Mouse (Mus musculus) 3134 (cell line): ENCODE results near the gene Cdh13.
A peak's percentile ranks its signal among the peaks of the same experiment; 100 is the strongest.

Experiments used
- DNase-seq: peaks from one replicate; pipeline ENCODE4 v3.0.0-alpha.2; 2011; ENCODE audit warnings: low spot score; ENCODE audit not compliant: insufficient read length; ENCODE audit errors: extremely low read depth

Gene Cdh13

DNA sequence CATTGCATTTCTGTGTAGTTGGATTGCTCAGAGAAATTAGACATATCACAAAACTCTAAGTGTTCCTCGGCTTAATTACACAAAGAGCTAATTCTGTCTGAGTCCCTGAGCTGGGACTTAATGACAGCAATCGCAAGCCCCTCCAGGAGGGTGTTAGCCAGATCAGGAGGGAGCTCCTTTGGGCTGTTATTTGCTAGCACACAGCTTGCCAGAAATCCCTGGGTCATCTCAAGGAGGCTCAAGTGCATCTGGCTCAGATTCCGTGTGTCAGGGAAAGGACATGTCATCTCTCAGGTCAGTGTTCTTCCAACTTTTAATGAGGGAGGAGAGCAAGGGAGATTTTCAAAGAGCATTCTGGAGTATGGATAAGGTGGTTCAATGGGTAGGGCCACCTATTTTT lies 154.3 kb downstream of the Cdh13 start:
- DNase-seq = no peak

DNA sequence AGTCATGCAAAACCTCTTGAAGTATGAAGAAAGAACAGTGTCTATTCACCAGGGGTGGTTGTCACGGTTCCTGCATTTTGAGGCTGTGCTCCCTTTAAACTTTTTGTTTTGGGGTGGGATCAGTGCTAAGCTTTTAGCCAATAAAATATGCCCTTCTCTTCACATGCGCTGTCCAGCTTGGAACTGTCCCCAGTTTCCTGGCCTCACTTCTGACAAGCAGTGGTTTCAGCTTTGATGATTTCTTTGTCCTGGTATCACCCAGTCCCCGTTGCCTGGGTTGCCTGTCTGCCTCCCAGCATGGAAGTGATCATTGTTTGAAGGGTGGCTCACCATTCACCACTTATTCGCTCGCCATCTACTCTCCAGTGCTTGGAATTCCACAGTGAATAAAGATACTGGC lies 156.3 kb downstream of the Cdh13 start:
- DNase-seq = no peak

DNA sequence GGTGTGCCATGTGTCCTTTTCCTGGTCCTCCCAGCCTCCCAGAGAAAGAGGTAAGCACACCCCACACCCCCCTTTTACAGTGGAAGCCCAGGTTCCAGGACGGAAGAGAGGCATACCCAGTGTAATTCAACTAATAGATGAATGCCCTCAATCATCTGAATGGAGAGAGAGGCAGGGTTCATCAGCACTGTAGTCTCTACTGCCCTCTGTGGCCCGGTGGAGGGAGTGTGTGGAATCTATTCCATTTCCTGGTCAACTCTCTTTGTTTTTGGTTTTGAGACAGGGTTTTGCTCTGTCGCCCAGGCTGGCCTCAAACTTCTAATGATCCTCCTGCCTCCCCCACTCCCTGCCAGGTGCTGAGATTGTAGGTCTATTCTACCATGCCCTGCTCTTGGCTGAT lies 159.8 kb downstream of the Cdh13 start:
- DNase-seq = no peak

GRCm38 (mm10) chr8:118444651-118445207 lies 161.2 kb downstream of the Cdh13 start:
- DNase-seq = no peak

DNA sequence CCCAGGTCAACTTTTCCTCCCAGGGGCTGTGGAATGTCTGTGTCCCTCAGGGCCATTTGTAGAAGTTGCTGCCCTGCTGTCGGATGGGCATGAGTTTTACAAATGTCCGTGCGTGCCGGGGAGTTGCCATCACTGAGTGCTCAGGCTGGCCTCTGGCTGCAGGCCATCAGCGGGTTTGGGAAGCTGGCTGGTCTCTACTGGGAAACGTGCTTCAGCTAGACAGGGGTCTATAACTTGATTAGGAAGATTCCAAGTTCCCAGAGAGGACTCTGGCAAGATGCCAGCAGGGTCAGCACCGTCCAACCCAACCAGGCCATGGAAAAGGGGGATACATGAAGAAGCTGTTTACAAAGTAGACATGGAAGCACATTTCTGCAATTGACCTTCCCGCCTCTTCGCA lies 163.0 kb downstream of the Cdh13 start:
- no peak for DNase-seq

- DNase-seq = no peak
These were observed 164.5 kb downstream of the Cdh13 start for GRCm38 (mm10) chr8:118448011-118448410.

GRCm38 (mm10) chr8:118452445-118453103 lies 169.0 kb downstream of the Cdh13 start:
- no peak for DNase-seq

DNA sequence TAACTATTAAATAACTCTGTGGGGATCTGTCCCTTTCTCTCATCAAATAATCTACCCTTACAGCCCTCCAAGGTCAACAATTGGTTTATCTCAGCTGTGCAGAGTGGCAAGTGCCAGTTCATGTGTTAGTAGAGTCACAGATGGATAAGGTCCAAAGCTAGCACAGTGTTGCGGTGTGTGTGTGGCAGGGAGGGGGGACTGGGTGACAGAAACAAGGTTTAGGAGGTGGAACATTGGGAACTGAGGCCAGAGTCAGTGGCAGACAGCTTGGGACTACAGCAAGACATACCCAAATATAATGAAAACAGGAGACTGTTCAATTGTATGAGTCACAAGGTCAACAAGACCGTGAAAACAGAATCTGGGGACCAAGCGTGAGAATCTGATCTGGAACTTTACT lies 171.7 kb downstream of the Cdh13 start:
- DNase-seq = no peak

DNA sequence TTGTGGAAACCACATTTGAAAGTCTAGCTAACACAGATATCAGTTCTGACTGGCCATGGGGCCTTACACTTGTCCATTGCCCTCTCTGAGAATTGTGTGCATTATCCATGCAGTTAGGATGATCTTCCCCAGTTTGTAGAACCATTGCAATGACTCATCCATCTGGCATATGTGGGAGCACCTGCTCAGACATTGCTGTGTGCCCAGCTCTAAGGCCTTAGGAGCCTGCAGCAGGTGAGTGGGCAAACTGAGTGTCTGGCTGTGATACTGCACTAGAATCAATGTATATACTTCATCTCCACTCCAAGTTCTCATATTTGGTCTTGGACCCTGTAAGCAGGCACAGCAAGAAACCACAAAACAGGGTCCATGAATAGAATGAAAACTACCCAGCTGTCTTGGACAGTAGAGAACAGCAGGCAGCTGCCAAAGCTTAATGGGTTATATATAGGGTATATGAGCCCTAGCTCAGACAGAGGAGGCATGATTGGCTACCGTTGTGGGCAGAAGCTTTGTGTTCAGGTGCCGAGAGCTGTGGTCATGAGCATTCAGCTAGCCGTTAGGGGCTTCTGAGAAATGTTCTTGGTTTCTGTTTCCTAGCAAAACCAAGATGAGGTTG lies 181.9 kb downstream of the Cdh13 start:
- no peak for DNase-seq

GRCm38 (mm10) chr8:118477587-118477986 lies 194.1 kb downstream of the Cdh13 start:
- DNase-seq = no peak

- no peak for DNase-seq
These were observed 205.2 kb downstream of the Cdh13 start for GRCm38 (mm10) chr8:118488735-118489134.

DNA sequence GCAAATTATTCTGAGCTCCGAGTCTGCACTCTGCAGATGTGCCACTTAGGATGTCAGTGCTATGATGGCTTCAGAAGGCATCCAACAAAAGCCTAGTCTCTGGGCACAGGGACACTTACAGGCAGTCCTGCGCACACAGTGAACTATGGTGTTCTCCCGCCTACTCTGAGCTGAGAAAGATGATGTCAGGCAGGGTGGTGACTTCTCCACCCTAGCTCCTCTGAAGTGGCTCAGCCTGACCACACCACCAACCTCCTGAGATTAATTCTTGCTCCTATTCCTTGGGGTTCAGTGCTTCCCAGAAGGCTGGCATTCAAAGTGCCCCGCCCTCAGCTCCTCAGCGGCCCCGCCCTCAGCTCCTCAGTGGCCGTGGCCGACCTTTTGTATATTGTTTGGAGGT lies 219.0 kb downstream of the Cdh13 start:
- DNase-seq = no peak

- DNase-seq = no peak
These were observed 225.9 kb downstream of the Cdh13 start for GRCm38 (mm10) chr8:118509426-118509825.

DNA sequence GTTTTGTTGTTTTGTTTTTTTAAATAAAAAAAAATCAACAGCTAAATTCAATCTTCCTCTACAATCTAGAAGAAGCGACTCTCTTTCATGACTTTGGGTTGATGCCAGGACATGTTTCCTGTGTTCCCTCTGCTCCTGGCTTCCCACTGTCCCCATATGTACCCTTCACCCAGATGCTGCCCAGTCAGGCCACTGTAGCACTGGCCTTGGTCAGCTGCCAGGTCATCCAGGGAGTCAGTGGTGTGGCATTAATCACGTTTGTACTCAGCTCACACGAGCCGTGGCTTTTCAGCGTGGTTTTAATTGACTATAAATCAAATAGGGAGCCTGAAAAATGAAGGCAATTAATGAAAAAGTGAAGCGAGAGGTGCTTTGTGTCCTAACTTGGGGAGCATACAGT lies 229.7 kb downstream of the Cdh13 start:
- DNase-seq = no peak

- no peak for DNase-seq
These were observed 232.1 kb downstream of the Cdh13 start for GRCm38 (mm10) chr8:118515616-118516015.

DNA sequence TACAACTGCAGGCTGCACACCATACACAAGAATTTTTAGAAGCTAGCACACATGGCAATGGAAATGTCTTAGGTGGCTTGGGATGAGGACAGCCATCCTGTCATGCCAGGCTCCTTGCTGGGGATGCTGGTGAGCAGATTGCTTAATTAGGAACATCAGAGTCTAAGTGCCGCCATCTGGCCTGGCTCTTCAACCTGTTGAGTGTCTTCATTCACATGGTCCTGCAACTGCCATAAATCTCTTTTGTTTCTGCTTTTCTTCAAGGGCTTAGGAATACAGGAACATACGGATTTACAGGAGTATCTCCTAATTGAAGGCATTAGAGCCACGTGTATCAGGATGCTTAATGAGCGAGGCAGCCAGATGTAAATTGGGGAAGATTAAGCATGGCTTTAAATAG lies 233.5 kb downstream of the Cdh13 start:
- no peak for DNase-seq

DNA sequence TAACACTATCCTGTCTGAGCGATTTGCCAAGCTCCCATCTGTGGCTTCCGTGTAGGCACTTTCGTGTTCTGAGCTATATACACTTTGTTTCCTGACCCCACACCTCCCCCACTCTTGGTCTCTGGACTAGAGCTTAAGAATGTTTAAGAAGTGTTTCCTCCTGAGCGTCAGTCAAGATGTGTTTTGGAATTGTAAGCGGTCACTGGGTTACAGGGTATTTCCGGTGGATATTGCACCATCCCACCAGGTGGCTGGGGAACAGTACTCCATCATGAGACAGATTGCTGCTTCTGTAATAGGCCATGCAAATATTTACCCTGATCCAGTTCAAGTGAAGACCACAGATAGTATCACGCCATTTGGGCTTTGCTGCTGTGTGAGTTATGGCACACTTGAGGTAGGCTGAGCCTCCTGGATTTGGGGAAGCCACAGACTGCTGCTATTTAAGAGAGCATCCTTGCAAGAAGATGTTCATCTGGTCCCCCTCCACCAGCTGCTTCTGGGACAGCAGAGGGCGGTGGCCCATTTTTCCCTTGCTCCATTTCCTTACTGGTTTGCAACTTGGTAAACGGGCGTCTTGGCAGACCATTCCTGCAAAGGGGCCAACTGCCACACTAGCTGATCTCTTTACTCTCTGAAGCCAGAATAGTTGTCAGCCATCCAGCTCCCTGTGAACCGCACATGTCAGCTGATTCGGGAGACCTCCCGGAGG lies 234.7 kb downstream of the Cdh13 start:
- no peak for DNase-seq

DNA sequence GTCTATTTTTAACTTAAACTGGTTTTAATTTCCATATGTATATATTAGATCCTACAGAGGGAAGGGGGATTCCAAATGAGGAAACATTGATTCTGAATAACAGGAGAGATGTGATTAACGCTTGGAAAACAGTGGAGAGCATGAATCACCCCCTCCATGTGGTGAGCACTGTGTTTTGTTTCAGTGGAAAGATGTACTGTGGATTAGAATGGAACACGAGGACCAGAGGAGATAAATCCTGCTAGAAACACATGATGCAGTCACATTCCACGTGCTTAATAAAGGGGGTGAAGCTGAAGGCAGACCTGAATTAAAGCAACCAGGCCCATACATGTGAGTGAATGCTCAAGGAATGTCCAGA lies 235.2 kb downstream of the Cdh13 start:
- no peak for DNase-seq

DNA sequence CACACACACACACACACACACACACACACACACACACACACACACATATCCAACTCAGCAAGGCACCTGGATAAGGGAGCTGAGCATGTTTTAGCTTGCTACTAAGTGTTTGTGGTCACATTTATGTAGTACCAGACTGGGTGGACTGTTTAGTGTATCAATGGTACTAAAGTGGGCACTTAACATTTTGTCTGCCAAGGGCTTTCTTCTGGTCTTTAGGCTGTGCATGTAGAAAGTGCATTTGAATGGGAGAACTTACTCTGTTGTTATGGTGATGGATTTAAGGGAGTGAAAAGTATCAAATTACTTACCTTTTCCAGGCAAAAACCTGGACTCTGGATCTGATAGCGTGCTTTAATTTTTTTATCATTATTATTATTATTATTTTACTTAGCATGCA lies 240.4 kb downstream of the Cdh13 start:
- DNase-seq = no peak

GRCm38 (mm10) chr8:118538816-118539558 lies 255.5 kb downstream of the Cdh13 start:
- DNase-seq = peak; percentile 9

DNA sequence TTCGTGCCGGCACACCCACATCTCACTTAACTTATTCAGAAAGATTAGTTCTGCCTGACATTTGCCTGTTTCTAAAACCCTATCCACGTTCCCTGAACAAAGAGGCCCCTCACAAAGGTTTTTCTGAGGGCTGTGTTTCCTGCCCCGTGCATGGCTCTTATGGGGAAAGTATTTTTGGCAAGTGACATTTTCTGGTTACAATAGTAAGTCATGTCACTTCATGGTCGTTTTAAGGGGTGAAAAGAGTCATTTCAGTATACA lies 256.0 kb downstream of the Cdh13 start:
- DNase-seq = no peak
